Mouse (Mus musculus): ENCODE measurements at regions not wholly inside any gene's neighbourhood (a gene's known extent, or its start where the extent isn't known, plus 50 kb on each side); places are given as distances from the start of the nearest gene placed in this dataset.

- TF ChIP-seq POLR2A (IDR thresholded peaks at IDR 0.05; ENCODE audit: low read depth, low read length) (no peak), CTCF (IDR thresholded peaks at IDR 0.05; ENCODE audit: extremely low read depth, insufficient read length, insufficient replicate concordance, low read depth, low read length) (peak; percentile 46; the same call in 1 of the 2 replicates)
Measured at GRCm38 (mm10) chr12:8857308-8857707, 64.2 kb upstream of the Laptm4a start.

Measured in small intestine, adult 2 months (tissue).